Mouse (Mus musculus) myocyte (in vitro differentiated cells): ENCODE results near the gene Fga. TPM values are rescaled to one million over a fixed set of nuclear protein-coding genes. Genes with fewer than 3 reads are reported as not detected.

ENCODE experiments used
- H3K27me3 ChIP-seq: one replicate; pipeline ENCODE4 v1.6.1; 2011; ENCODE audit not compliant: control insufficient read depth, insufficient read depth, insufficient read length
- H3K36me3 ChIP-seq: one replicate; pipeline ENCODE4 v1.6.1; 2011; ENCODE audit not compliant: control insufficient read depth, insufficient read depth
- H3K4me2 ChIP-seq: one replicate; pipeline ENCODE4 v1.6.1; 2011; ENCODE audit warnings: low read depth, control low read depth
- H3K4me3 ChIP-seq: one replicate; pipeline ENCODE4 v1.5.1; 2011; ENCODE audit warnings: mild to moderate bottlenecking, control low read depth, moderate library complexity
- H3K79me2 ChIP-seq: one replicate; pipeline ENCODE4 v1.6.1; 2011; ENCODE audit not compliant: control insufficient read depth, insufficient read depth
- H3ac ChIP-seq: one replicate; pipeline ENCODE4 v1.6.1; 2011; ENCODE audit not compliant: control insufficient read depth, insufficient read length
- CEBPB ChIP-seq: IDR thresholded peaks from 2 replicates; pipeline ENCODE4 v1.6.1; 2011; ENCODE audit warnings: mild to moderate bottlenecking, moderate library complexity; ENCODE audit not compliant: poor library complexity, insufficient read depth, severe bottlenecking
- E2F4 ChIP-seq: IDR thresholded peaks from one replicate; pipeline ENCODE4 v1.6.1; 2011; ENCODE audit warnings: mild to moderate bottlenecking, control low read depth, moderate library complexity; ENCODE audit not compliant: insufficient read depth
- MAX ChIP-seq: IDR thresholded peaks from one replicate; pipeline ENCODE4 v1.6.1; 2011; ENCODE audit warnings: low read depth, mild to moderate bottlenecking, control low read depth
- MYOD1 ChIP-seq, 3 experiments: IDR thresholded peaks; one replicate each; pipeline ENCODE4 v1.6.1; 2011; ENCODE audit warnings: control low read depth in 2 of 3, low read depth in 2 of 3, mild to moderate bottlenecking in 2 of 3, moderate library complexity in 1 of 3; ENCODE audit not compliant: insufficient read length in 2 of 3, control insufficient read depth in 1 of 3
- MYOG ChIP-seq, 3 experiments: IDR thresholded peaks; one replicate each; pipeline ENCODE4 v1.6.1; 2011; ENCODE audit warnings: control low read depth in 2 of 3, low read depth in 2 of 3, mild to moderate bottlenecking in 2 of 3; ENCODE audit not compliant: insufficient read length in 2 of 3, control insufficient read depth in 1 of 3, insufficient read depth in 1 of 3
- POLR2A ChIP-seq: IDR thresholded peaks from one replicate; pipeline ENCODE4 v1.6.1; 2011; ENCODE audit warnings: low read depth, mild to moderate bottlenecking, control low read depth, moderate library complexity; ENCODE audit not compliant: insufficient read length
- POLR2AphosphoS2 ChIP-seq: IDR thresholded peaks from one replicate; pipeline ENCODE4 v1.6.1; 2011; ENCODE audit warnings: low read depth, control low read depth; ENCODE audit not compliant: insufficient read length
- REST ChIP-seq: IDR thresholded peaks from one replicate; pipeline ENCODE4 v1.6.1; 2011; ENCODE audit warnings: mild to moderate bottlenecking, control low read depth, moderate library complexity; ENCODE audit not compliant: insufficient read depth, insufficient read length
- SRF ChIP-seq: IDR thresholded peaks from one replicate; pipeline ENCODE4 v1.6.1; 2011; ENCODE audit warnings: low read depth; ENCODE audit not compliant: control insufficient read depth, insufficient read length
- TCF12 ChIP-seq: IDR thresholded peaks from one replicate; pipeline ENCODE4 v1.6.1; 2011; ENCODE audit warnings: mild to moderate bottlenecking, control low read depth; ENCODE audit not compliant: poor library complexity, insufficient read depth, severe bottlenecking
- TCF3 ChIP-seq: IDR thresholded peaks from one replicate; pipeline ENCODE4 v1.6.1; 2011; ENCODE audit warnings: low read depth, control low read depth; ENCODE audit not compliant: insufficient read length
- USF1 ChIP-seq: IDR thresholded peaks from one replicate; pipeline ENCODE4 v1.6.1; 2011; ENCODE audit warnings: low read depth, mild to moderate bottlenecking, control low read depth, moderate library complexity
- polyA plus RNA-seq: library from polyadenylated mRNA; unstranded; fragments of >200 nt; fragmentation: generic; extraction: Trizol; gene quantifications from one replicate; pipeline ENCODE4 v1.2.1, GENCODE M21; 2012; ENCODE audit warnings: missing spikeins

The Fga gene
- polyA plus RNA-seq, 1 experiment: not detected

GRCm38 (mm10) chr3:83002191-83002590 lies 23.7 kb upstream of the Fga start:
- Histone ChIP-seq H3K4me3 (no peak overlapping the region), H3K36me3 (no peaks in the 10 kb centered on the region), H3ac (no peak overlapping the region), H3K27me3 (peaks cover under 1% of the 10 kb centered on the region), H3K79me2 (no peaks in the 10 kb centered on the region), H3K4me2 (no peak overlapping the region)
- TF ChIP-seq MYOG (IDR thresholded peaks at IDR 0.05; ENCODE audit: control insufficient read depth in 1 of 3, insufficient read depth in 1 of 3, insufficient read length in 2 of 3, low read depth in 2 of 3): no peak
- TF ChIP-seq USF1: no peak
- no peak for TF ChIP-seq REST
- TF ChIP-seq SRF: no peak
- TF ChIP-seq TCF3: no peak
- no peak for TF ChIP-seq MYOD1 (IDR thresholded peaks at IDR 0.05; ENCODE audit: control insufficient read depth in 1 of 3, insufficient read length in 2 of 3, low read depth in 2 of 3)
- TF ChIP-seq CEBPB: no peak
- no peak for TF ChIP-seq POLR2A
- no peak for TF ChIP-seq MAX
- TF ChIP-seq POLR2AphosphoS2: no peak
- no peak for TF ChIP-seq E2F4
- no peak for TF ChIP-seq TCF12

- Histone ChIP-seq H3K4me2 (no peak overlapping the region), H3K36me3 (no peaks in the 10 kb centered on the region), H3K27me3 (no peaks in the 10 kb centered on the region), H3ac (no peak overlapping the region), H3K79me2 (no peaks in the 10 kb centered on the region), H3K4me3 (no peak overlapping the region)
- no peak for TF ChIP-seq TCF3
- no peak for TF ChIP-seq E2F4
- TF ChIP-seq MAX: no peak
- no peak for TF ChIP-seq REST
- no peak for TF ChIP-seq USF1
- no peak for TF ChIP-seq POLR2A
- no peak for TF ChIP-seq POLR2AphosphoS2
- TF ChIP-seq TCF12: no peak
- no peak for TF ChIP-seq SRF
- no peak for TF ChIP-seq MYOG (IDR thresholded peaks at IDR 0.05; ENCODE audit: control insufficient read depth in 1 of 3, insufficient read depth in 1 of 3, insufficient read length in 2 of 3, low read depth in 2 of 3)
- TF ChIP-seq CEBPB: no peak
- TF ChIP-seq MYOD1 (IDR thresholded peaks at IDR 0.05; ENCODE audit: control insufficient read depth in 1 of 3, insufficient read length in 2 of 3, low read depth in 2 of 3): no peak
Observed at GRCm38 (mm10) chr3:83003068-83003467, 22.8 kb upstream of the Fga start.

DNA sequence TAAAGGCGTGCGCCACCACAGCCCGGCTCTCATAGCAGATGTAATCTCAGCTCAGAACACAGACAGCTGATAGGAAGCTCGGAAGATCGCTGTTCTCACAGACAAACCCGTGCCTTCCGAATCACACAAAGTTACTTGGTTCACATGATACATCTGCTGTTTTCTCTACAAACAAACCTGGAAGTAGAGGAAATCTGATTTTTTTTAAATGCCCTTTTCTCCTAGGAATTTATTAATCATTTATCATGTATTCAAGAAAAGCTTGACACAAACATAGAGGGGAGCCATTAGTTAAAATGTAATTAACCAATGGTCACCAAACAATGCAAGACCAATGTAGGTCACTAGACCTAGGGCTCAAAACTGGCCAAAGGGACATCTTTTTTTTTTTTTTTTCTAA lies 21.1 kb upstream of the Fga start:
- TF ChIP-seq POLR2AphosphoS2 (no peak), CEBPB (no peak), MAX (no peak)

GRCm38 (mm10) chr3:83007557-83007956 lies 18.3 kb upstream of the Fga start, which contains the start of gene Fgg:
TSS of gene Fgg (plus strand) at chr3:83007724.
- TF ChIP-seq MAX (no peak), TCF12 (no peak), POLR2A (no peak), TCF3 (no peak), CEBPB (no peak), POLR2AphosphoS2 (no peak), REST (no peak), USF1 (no peak), SRF (no peak), E2F4 (no peak), MYOG (IDR thresholded peaks at IDR 0.05; ENCODE audit: control insufficient read depth in 1 of 3, insufficient read depth in 1 of 3, insufficient read length in 2 of 3, low read depth in 2 of 3) (no peak), MYOD1 (IDR thresholded peaks at IDR 0.05; ENCODE audit: control insufficient read depth in 1 of 3, insufficient read length in 2 of 3, low read depth in 2 of 3) (no peak)
- Histone ChIP-seq H3K27me3 (peaks cover 16% of the 10 kb centered on the region), H3K79me2 (no peaks in the 10 kb centered on the region), H3K36me3 (no peaks in the 10 kb centered on the region), H3K4me2 (no peak within 1 kb of the TSS), H3K4me3 (no peak within 1 kb of the TSS), H3ac (no peak within 1 kb of the TSS)

More for the DNA sequence above, 21.1 kb upstream of the Fga start:
- no peak overlapping the region for H3K4me2 ChIP-seq
- H3ac ChIP-seq: no peak overlapping the region
- no peaks in the 10 kb centered on the region for H3K79me2 ChIP-seq
- no peak overlapping the region for H3K4me3 ChIP-seq
- H3K27me3 ChIP-seq: peaks cover 6% of the 10 kb centered on the region
- no peaks in the 10 kb centered on the region for H3K36me3 ChIP-seq

GRCm38 (mm10) chr3:83010291-83010690 lies 15.6 kb upstream of the Fga start:
- TF ChIP-seq POLR2A: no peak
- TF ChIP-seq POLR2AphosphoS2: no peak
- TF ChIP-seq TCF3: no peak
- no peak for TF ChIP-seq MAX
- TF ChIP-seq E2F4: no peak
- no peak for TF ChIP-seq TCF12
- TF ChIP-seq MYOD1 (IDR thresholded peaks at IDR 0.05; ENCODE audit: control insufficient read depth in 1 of 3, insufficient read length in 2 of 3, low read depth in 2 of 3): no peak
- no peak for TF ChIP-seq MYOG (IDR thresholded peaks at IDR 0.05; ENCODE audit: control insufficient read depth in 1 of 3, insufficient read depth in 1 of 3, insufficient read length in 2 of 3, low read depth in 2 of 3)
- TF ChIP-seq USF1: no peak
- TF ChIP-seq SRF: no peak
- no peak for TF ChIP-seq CEBPB
- Histone ChIP-seq H3K4me3 (no peak overlapping the region), H3ac (no peak overlapping the region), H3K27me3 (peaks cover 20% of the 10 kb centered on the region), H3K79me2 (no peaks in the 10 kb centered on the region), H3K36me3 (no peaks in the 10 kb centered on the region), H3K4me2 (no peak overlapping the region)
